Mouse (Mus musculus) testis, adult 2 months (tissue): ENCODE results near the gene Gm42421. TPM values are rescaled to one million over a fixed set of nuclear protein-coding genes. Genes with fewer than 3 reads are reported as not detected.

Source experiments
- H3K27ac ChIP-seq: fragments of 200-500 bp; 2 replicates; pipeline ENCODE4 v1.5.1; 2012; ENCODE audit warnings: low read depth, low read length; ENCODE audit not compliant: control insufficient read depth, insufficient read depth
- H3K27me3 ChIP-seq: fragments of 200-500 bp; 2 replicates; pipeline ENCODE4 v1.6.1; 2012; ENCODE audit warnings: mild to moderate bottlenecking, low read length, moderate library complexity; ENCODE audit not compliant: control insufficient read depth, insufficient read depth
- H3K36me3 ChIP-seq: fragments of 200-500 bp; 2 replicates; pipeline ENCODE4 v1.6.1; 2012; ENCODE audit warnings: mild to moderate bottlenecking, low read length; ENCODE audit not compliant: control insufficient read depth, insufficient read depth
- H3K4me1 ChIP-seq: fragments of 200-500 bp; 2 replicates; pipeline ENCODE4 v1.6.1; 2012; ENCODE audit warnings: low read length; ENCODE audit not compliant: control insufficient read depth, insufficient read depth
- H3K4me3 ChIP-seq: fragments of 200-500 bp; 2 replicates; pipeline ENCODE4 v1.5.1; 2012; ENCODE audit warnings: low read depth, mild to moderate bottlenecking, low read length, moderate library complexity, mixed read lengths; ENCODE audit not compliant: control insufficient read depth
- CTCF ChIP-seq: fragments of 200-500 bp; IDR thresholded peaks from 2 replicates; pipeline ENCODE4 v1.5.1; 2012; ENCODE audit warnings: low read depth, mild to moderate bottlenecking, inconsistent platforms, low read length, moderate library complexity; ENCODE audit not compliant: control insufficient read depth, insufficient read depth, insufficient replicate concordance
- POLR2A ChIP-seq: fragments of 200-500 bp; IDR thresholded peaks from 2 replicates; pipeline ENCODE4 v1.6.1; 2012; ENCODE audit warnings: low read depth, mild to moderate bottlenecking, inconsistent platforms, low read length, moderate library complexity; ENCODE audit not compliant: control insufficient read depth
- polyA plus RNA-seq: library from polyadenylated mRNA; depleted of rRNA; stranded (reverse); fragments of >200 nt; gene quantifications from 2 replicates; pipeline ENCODE4 v1.2.3, GENCODE M21; 2012; rRNA removed

The Gm42421 gene
- 0.32 and 0.69 TPM in 2 replicates for polyA plus RNA-seq

DNA sequence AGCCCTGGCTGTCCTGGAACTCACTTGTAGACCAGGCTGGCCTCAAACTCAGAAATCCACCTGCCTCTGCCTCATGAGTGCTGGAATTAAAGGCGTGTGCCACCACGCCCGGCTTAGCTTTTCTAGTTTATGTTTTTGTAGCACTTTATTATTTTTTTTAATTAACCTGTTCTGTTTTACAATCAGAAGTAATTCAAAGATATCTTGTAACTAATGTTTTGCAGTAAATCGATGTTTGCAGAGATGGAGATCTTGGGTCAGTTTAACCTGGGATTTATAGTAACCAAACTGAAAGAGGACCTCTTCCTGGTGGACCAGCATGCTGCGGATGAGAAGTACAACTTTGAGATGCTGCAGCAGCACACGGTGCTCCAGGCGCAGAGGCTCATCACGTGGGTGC is at the start of gene Gm42421:
Gene Gm42421 (plus strand): TSS at position 301 of the 400 bp plus-strand sequence.
- TF ChIP-seq POLR2A, result no peak
- TF ChIP-seq CTCF, result no peak
- Histone ChIP-seq H3K4me3 (no peak within 1 kb of the TSS), H3K36me3 (peaks cover 2% of the 10 kb centered on the region; the same call in 1 of the 2 replicates), H3K4me1 (0 out of 2 replicates have a peak, but pooled peaks cover 5% of the 10 kb centered on the region), H3K27ac (no peak within 1 kb of the TSS), H3K27me3 (no peaks in the 10 kb centered on the region)

DNA sequence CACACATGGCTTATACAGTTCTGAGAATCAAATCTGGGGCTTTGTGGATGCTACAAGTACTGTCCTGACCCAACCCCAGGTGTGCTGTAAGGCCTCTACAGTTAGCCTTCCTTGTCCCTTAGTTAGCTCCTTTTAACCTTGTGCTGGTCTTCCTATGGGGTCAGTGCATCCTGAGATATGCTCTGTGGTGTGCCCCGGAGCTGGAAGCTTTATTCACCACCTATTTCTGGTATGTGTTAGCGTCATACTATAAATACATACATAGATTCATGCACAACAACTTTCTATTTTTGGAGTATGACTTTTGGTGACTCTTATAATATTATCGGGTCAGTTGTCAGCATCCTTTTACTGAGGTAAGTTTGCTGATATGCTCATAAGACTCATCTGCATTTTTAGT is 42.7 kb upstream of the Gm42421 start:
- TF ChIP-seq POLR2A (no peak), CTCF (no peak)
- peaks cover 4% of the 10 kb centered on the region; the same call in 1 of the 2 replicates for H3K36me3 ChIP-seq
- H3K27me3 ChIP-seq, result no peaks in the 10 kb centered on the region
- no peak overlapping the region for H3K4me3 ChIP-seq
- H3K4me1 ChIP-seq, result no peaks in the 10 kb centered on the region
- no peak overlapping the region for H3K27ac ChIP-seq

DNA sequence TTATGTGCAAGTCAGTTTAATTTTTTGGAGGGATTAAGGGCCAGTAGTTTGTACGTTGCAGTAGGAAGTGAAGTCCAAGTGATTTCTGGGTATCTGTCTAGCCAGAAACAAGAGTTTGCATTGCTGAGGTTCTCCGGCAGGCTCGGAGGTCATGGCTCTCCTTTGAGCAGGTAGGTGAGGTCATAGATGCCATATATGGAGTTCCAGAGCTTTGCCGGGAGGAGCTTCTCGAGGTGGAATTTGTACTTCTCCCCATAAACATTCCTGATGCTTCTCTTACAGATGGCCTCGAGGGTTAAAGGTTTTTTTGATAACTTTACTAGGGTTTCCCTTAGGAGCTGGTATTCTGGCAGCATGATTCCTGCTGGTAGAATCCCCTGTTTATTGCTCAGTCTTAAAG is 37.2 kb upstream of the Gm42421 start:
- Histone ChIP-seq H3K4me3 (no peak overlapping the region), H3K27ac (no peak overlapping the region), H3K4me1 (no peaks in the 10 kb centered on the region), H3K36me3 (peaks cover 3% of the 10 kb centered on the region), H3K27me3 (no peaks in the 10 kb centered on the region)
- no peak for TF ChIP-seq POLR2A
- no peak for TF ChIP-seq CTCF

DNA sequence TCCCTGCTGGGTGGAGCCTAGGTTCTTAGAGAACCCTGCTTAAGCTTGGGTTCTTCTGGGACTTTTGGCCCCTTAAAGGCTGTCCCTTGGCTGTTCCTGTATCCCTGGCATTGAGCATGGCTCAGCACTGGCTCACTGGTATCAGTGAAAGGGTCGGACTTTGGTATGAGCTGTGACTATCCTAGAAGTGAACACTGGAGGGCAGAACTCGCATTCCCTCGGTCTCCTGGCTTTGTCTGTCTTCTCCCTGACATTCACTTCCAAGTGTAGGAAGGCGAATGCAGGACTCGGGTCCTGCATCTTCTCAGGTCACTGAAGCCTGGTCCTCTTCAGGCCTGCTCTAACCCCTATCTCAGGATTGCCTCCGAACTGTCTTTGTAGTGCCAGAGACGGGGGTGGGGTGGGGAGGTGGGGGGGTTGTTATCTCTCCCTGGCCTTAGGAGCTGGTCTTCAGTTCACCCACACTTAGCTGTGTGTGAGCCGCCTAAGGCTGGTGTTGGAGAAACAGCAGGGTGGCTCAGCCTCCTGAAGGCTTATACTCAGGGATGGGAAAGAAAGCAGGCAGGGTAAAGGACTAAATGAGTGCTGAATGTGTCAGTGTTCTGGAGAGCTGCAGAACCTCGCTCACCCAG is 35.6 kb upstream of the Gm42421 start:
- H3K4me1 ChIP-seq, result no peaks in the 10 kb centered on the region
- H3K27me3 ChIP-seq, result no peaks in the 10 kb centered on the region
- H3K4me3 ChIP-seq, result peak overlapping the region; percentile 84
- no peak overlapping the region for H3K27ac ChIP-seq
- no peak for TF ChIP-seq POLR2A
- no peak for TF ChIP-seq CTCF
- H3K36me3 ChIP-seq, result peaks cover 3% of the 10 kb centered on the region

DNA sequence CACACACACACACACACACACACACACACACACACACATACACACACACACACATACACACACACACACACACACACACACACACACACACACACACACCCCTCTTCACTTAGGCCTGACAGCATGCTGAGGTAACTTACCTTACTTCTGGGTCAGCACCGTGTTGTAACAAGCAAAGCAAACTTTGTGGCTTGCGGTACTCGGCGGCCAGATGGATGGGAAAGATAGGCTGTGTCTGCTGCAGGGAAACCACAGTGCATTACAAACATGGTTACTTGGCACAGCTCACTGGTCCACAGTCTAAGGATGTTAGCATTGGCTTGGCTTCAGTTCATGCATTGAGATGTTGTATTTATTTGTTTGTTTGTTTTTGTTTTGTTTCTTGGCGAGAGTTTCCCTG is 34.6 kb upstream of the Gm42421 start:
- no peaks in the 10 kb centered on the region for H3K27me3 ChIP-seq
- H3K36me3 ChIP-seq, result peaks cover 3% of the 10 kb centered on the region

DNA sequence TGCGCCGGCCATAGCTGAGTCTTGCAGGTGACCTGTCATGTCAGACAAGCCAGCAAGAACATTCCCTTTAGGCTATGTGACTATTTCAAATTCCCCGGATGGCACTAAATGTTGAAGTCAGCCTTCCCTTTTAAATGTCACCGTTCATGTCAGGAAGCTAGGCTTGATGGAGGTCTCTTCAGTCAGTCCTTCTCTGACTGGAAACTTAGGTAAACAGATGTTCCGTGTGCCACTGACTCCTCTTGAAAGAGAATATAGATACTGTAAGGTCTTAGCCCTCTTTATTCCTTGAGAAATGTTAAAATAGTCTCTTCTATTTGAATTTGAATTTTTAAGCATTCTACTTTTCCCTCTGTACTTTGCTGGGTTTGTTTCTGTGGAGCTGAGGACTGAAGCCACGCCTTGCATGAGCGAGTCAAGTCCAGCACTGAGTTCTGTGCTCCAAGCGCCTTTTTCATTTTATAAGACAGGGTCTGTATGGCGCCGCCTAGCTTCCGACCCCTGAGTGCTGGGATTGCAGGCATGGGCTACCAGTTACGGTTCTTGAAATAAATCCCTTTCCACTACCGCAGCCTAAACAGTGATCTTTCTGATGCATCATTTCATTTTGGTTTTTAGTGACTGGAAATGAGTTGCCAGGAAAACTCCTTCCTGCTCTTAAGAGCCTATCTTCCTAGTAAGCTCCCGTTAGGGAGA is 30.2 kb upstream of the Gm42421 start, which contains the start of gene Ankrd61:
Gene Ankrd61 (minus strand): TSS at position 51 of the 696 bp plus-strand sequence.
- H3K36me3 ChIP-seq, result no peaks in the 10 kb centered on the region; the same call in 1 of the 2 replicates

More for the DNA sequence above, 34.6 kb upstream of the Gm42421 start:
- Histone ChIP-seq H3K4me3 (peak overlapping the region; percentile 84), H3K27ac (no peak overlapping the region), H3K4me1 (no peaks in the 10 kb centered on the region)
- TF ChIP-seq CTCF, result no peak

DNA sequence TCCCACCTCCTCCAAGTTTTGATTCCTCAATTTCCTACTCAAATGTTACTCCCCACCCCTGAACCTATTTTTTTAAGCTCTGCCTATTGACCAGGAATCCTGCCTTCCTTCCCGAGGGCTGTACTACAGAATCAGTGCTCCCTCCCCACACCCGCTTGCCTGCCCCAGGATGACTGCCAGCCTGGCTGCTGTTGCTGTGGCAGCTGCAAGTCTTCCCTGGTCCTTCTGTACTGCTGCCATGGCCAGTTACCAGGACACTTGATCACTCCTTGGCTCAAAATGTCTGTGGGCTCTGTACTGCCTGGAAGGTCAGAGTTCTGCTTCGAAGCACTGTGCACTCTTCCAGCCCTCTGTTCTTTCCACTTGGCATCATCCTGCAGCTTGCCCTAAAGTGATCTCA is 25.9 kb upstream of the Gm42421 start:
- no peaks in the 10 kb centered on the region; the same call in none of the 2 replicates for H3K36me3 ChIP-seq
- no peaks in the 10 kb centered on the region for H3K4me1 ChIP-seq
- no peak overlapping the region for H3K4me3 ChIP-seq
- no peak for TF ChIP-seq CTCF
- no peaks in the 10 kb centered on the region for H3K27me3 ChIP-seq
- H3K27ac ChIP-seq, result no peak overlapping the region

More for the DNA sequence above, 30.2 kb upstream of the Gm42421 start, which contains the start of gene Ankrd61:
- Histone ChIP-seq H3K4me1 (no peaks in the 10 kb centered on the region), H3K4me3 (no peak within 1 kb of the TSS), H3K27me3 (no peaks in the 10 kb centered on the region), H3K27ac (no peak within 1 kb of the TSS)
- no peak for TF ChIP-seq CTCF
- TF ChIP-seq POLR2A, result no peak
